Mouse (Mus musculus) myocyte (in vitro differentiated cells): ENCODE data around the gene Dgkd. TPM values are rescaled to one million over a fixed set of nuclear protein-coding genes. Genes with fewer than 3 reads are reported as not detected.

Experiments
- H3K27me3 ChIP-seq: one replicate; pipeline ENCODE4 v1.6.1; 2011; ENCODE audit not compliant: control insufficient read depth, insufficient read depth, insufficient read length
- H3K36me3 ChIP-seq: one replicate; pipeline ENCODE4 v1.6.1; 2011; ENCODE audit not compliant: control insufficient read depth, insufficient read depth
- H3K4me2 ChIP-seq: one replicate; pipeline ENCODE4 v1.6.1; 2011; ENCODE audit warnings: low read depth, control low read depth
- H3K4me3 ChIP-seq: one replicate; pipeline ENCODE4 v1.5.1; 2011; ENCODE audit warnings: mild to moderate bottlenecking, control low read depth, moderate library complexity
- H3K79me2 ChIP-seq: one replicate; pipeline ENCODE4 v1.6.1; 2011; ENCODE audit not compliant: control insufficient read depth, insufficient read depth
- H3ac ChIP-seq: one replicate; pipeline ENCODE4 v1.6.1; 2011; ENCODE audit not compliant: control insufficient read depth, insufficient read length
- CEBPB ChIP-seq: IDR thresholded peaks from 2 replicates; pipeline ENCODE4 v1.6.1; 2011; ENCODE audit warnings: mild to moderate bottlenecking, moderate library complexity; ENCODE audit not compliant: poor library complexity, insufficient read depth, severe bottlenecking
- E2F4 ChIP-seq: IDR thresholded peaks from one replicate; pipeline ENCODE4 v1.6.1; 2011; ENCODE audit warnings: mild to moderate bottlenecking, control low read depth, moderate library complexity; ENCODE audit not compliant: insufficient read depth
- MAX ChIP-seq: IDR thresholded peaks from one replicate; pipeline ENCODE4 v1.6.1; 2011; ENCODE audit warnings: low read depth, mild to moderate bottlenecking, control low read depth
- MYOD1 ChIP-seq, 3 experiments: IDR thresholded peaks; one replicate each; pipeline ENCODE4 v1.6.1; 2011; ENCODE audit warnings: control low read depth in 2 of 3, low read depth in 2 of 3, mild to moderate bottlenecking in 2 of 3, moderate library complexity in 1 of 3; ENCODE audit not compliant: insufficient read length in 2 of 3, control insufficient read depth in 1 of 3
- MYOG ChIP-seq, 3 experiments: IDR thresholded peaks; one replicate each; pipeline ENCODE4 v1.6.1; 2011; ENCODE audit warnings: control low read depth in 2 of 3, low read depth in 2 of 3, mild to moderate bottlenecking in 2 of 3; ENCODE audit not compliant: insufficient read length in 2 of 3, control insufficient read depth in 1 of 3, insufficient read depth in 1 of 3
- POLR2A ChIP-seq: IDR thresholded peaks from one replicate; pipeline ENCODE4 v1.6.1; 2011; ENCODE audit warnings: low read depth, mild to moderate bottlenecking, control low read depth, moderate library complexity; ENCODE audit not compliant: insufficient read length
- POLR2AphosphoS2 ChIP-seq: IDR thresholded peaks from one replicate; pipeline ENCODE4 v1.6.1; 2011; ENCODE audit warnings: low read depth, control low read depth; ENCODE audit not compliant: insufficient read length
- REST ChIP-seq: IDR thresholded peaks from one replicate; pipeline ENCODE4 v1.6.1; 2011; ENCODE audit warnings: mild to moderate bottlenecking, control low read depth, moderate library complexity; ENCODE audit not compliant: insufficient read depth, insufficient read length
- SRF ChIP-seq: IDR thresholded peaks from one replicate; pipeline ENCODE4 v1.6.1; 2011; ENCODE audit warnings: low read depth; ENCODE audit not compliant: control insufficient read depth, insufficient read length
- TCF12 ChIP-seq: IDR thresholded peaks from one replicate; pipeline ENCODE4 v1.6.1; 2011; ENCODE audit warnings: mild to moderate bottlenecking, control low read depth; ENCODE audit not compliant: poor library complexity, insufficient read depth, severe bottlenecking
- TCF3 ChIP-seq: IDR thresholded peaks from one replicate; pipeline ENCODE4 v1.6.1; 2011; ENCODE audit warnings: low read depth, control low read depth; ENCODE audit not compliant: insufficient read length
- USF1 ChIP-seq: IDR thresholded peaks from one replicate; pipeline ENCODE4 v1.6.1; 2011; ENCODE audit warnings: low read depth, mild to moderate bottlenecking, control low read depth, moderate library complexity
- polyA plus RNA-seq: library from polyadenylated mRNA; unstranded; fragments of >200 nt; fragmentation: generic; extraction: Trizol; gene quantifications from one replicate; pipeline ENCODE4 v1.2.1, GENCODE M21; 2012; ENCODE audit warnings: missing spikeins

Gene Dgkd
- polyA plus RNA-seq, 1 experiment = 59.3 TPM

DNA sequence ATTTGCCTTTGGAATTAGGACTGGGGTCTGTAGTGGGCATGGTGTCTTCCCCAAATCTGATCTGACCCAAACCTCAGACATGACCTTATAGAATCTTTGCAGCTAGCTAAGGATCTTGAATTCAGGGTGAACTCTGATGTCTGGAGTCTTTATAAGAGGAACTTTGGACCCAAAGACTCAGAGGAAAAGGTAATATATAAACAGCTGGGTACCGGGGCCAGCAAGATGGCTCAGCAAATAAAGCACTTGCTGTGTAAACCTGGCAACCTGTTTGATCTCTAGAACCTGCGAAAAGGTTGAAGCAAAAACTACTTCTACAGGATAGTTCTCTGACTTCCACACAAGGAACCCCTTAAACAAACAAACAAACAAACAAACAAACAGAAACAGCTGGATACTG, 5.4 kb downstream of the Dgkd start:
- TF ChIP-seq REST (no peak), POLR2A (no peak), TCF3 (no peak), SRF (no peak), USF1 (no peak), TCF12 (no peak), MYOG (IDR thresholded peaks at IDR 0.05; ENCODE audit: control insufficient read depth in 1 of 3, insufficient read depth in 1 of 3, insufficient read length in 2 of 3, low read depth in 2 of 3) (no peak), MAX (no peak), POLR2AphosphoS2 (no peak), E2F4 (no peak), MYOD1 (IDR thresholded peaks at IDR 0.05; ENCODE audit: control insufficient read depth in 1 of 3, insufficient read length in 2 of 3, low read depth in 2 of 3) (no peak), CEBPB (no peak)
- Histone ChIP-seq H3K79me2 (peaks cover 95% of the 10 kb centered on the region), H3K4me3 (no peak overlapping the region), H3ac (no peak overlapping the region), H3K4me2 (no peak overlapping the region), H3K36me3 (no peaks in the 10 kb centered on the region), H3K27me3 (no peaks in the 10 kb centered on the region)

DNA sequence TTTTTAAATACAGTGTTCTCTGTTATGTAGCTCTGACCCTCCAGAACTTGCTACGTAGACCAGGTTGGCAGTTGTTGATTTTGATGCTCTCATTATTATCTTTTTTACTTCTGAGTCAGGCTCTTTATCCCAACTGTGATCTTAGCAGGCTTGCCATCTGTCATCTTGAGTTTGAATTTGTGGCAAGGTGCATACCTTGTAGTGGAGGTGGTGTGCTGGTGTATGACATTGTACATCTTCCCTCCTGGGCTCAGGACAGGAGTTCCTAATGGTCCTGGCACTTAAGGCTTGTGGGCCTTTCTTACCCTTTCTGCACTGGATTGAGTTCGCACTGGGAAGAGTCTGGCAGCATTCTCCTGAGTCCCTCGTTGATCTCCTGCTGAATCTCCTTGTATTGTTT, 10.5 kb downstream of the Dgkd start:
- Histone ChIP-seq H3K27me3 (no peaks in the 10 kb centered on the region), H3ac (no peak overlapping the region), H3K79me2 (peaks cover 96% of the 10 kb centered on the region), H3K4me3 (no peak overlapping the region), H3K36me3 (peaks cover under 1% of the 10 kb centered on the region), H3K4me2 (no peak overlapping the region)
- TF ChIP-seq POLR2AphosphoS2 (no peak), E2F4 (no peak), POLR2A (no peak), MYOD1 (IDR thresholded peaks at IDR 0.05; ENCODE audit: control insufficient read depth in 1 of 3, insufficient read length in 2 of 3, low read depth in 2 of 3) (no peak), CEBPB (no peak), USF1 (no peak), TCF12 (no peak), SRF (no peak), MAX (no peak), MYOG (IDR thresholded peaks at IDR 0.05; ENCODE audit: control insufficient read depth in 1 of 3, insufficient read depth in 1 of 3, insufficient read length in 2 of 3, low read depth in 2 of 3) (no peak)

DNA sequence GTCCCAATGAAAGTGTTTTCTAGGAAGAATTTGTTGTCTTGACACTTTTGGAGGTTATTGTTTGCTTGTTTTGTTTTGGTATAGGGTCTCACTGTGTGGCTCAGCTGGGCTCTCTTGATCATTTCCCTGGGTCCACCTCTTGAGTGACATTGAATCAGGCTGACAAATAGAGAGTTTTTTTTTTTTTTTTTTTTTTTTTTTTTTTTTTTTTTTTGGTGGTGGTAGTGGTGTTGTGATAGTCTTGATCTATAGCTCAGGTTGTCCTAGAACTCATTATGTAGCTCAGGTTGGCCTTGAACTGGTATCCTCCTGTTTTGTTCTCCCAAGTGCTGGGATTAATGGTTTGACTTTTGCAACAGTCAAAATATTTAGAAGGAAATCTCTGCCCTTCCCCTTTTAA, 11.8 kb downstream of the Dgkd start:
- Histone ChIP-seq H3ac (no peak overlapping the region), H3K36me3 (peaks cover 4% of the 10 kb centered on the region), H3K27me3 (no peaks in the 10 kb centered on the region), H3K79me2 (peaks cover 96% of the 10 kb centered on the region), H3K4me3 (no peak overlapping the region), H3K4me2 (no peak overlapping the region)
- no peak for TF ChIP-seq POLR2AphosphoS2
- no peak for TF ChIP-seq SRF
- TF ChIP-seq E2F4 = no peak
- no peak for TF ChIP-seq USF1
- no peak for TF ChIP-seq REST
- TF ChIP-seq CEBPB = no peak
- TF ChIP-seq TCF12 = no peak
- no peak for TF ChIP-seq TCF3
- TF ChIP-seq MYOG (IDR thresholded peaks at IDR 0.05; ENCODE audit: control insufficient read depth in 1 of 3, insufficient read depth in 1 of 3, insufficient read length in 2 of 3, low read depth in 2 of 3) = no peak
- no peak for TF ChIP-seq POLR2A
- no peak for TF ChIP-seq MAX

DNA sequence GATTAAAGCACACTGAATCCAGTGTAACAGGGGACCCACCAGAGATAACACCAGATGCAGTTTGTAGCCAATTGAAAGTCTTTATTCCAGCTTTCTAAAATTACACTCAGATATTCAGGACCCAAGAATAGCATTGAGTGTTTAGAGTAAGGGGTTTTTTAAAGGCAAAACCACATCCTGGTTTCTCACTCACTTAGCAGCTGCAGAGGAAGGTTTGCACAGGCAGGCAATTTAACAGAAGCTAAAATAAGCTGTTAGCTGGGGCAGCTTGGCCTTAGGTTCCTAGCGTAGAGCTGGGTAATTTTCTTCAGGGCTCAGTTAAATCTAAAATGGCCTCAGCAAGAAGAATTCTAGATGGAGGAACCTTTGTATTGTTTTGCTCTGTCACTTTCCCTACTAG, 13.6 kb downstream of the Dgkd start:
- Histone ChIP-seq H3K27me3 (no peaks in the 10 kb centered on the region), H3K4me2 (peak overlapping the region; percentile 42), H3K79me2 (peaks cover 95% of the 10 kb centered on the region), H3K4me3 (no peak overlapping the region), H3ac (no peak overlapping the region), H3K36me3 (peaks cover 4% of the 10 kb centered on the region)
- TF ChIP-seq MYOD1 (IDR thresholded peaks at IDR 0.05; ENCODE audit: control insufficient read depth in 1 of 3, insufficient read length in 2 of 3, low read depth in 2 of 3) = peak in 2 of 3 experiments; percentile 29 to 48
- no peak for TF ChIP-seq USF1
- TF ChIP-seq MYOG (IDR thresholded peaks at IDR 0.05; ENCODE audit: control insufficient read depth in 1 of 3, insufficient read depth in 1 of 3, insufficient read length in 2 of 3, low read depth in 2 of 3) = peak in 1 of 3 experiments; percentile 80

DNA sequence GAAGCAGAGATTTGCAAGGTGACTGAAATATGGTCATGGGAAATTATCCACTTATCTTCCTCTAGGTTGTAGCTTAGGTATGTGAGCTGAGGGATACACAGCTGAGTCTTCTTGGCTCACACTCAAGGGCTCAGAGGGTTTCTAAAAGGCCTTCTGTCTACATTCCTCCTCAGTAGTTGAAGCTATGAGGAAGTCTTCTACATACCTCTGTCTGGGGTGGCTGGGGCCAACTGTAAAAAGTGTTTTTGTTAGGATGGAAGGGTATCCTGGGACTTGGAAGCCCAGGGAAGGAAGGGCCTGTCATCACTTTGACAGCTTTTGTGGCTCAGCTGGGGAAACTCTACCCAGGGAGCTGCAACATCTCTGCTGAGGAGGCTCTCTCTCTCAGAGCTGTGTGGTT, 18.5 kb downstream of the Dgkd start:
- H3ac ChIP-seq = no peak overlapping the region
- H3K79me2 ChIP-seq = peaks cover 93% of the 10 kb centered on the region
- H3K4me3 ChIP-seq = no peak overlapping the region
- peak overlapping the region; percentile 6 for H3K4me2 ChIP-seq
- H3K27me3 ChIP-seq = no peaks in the 10 kb centered on the region
- H3K36me3 ChIP-seq = peaks cover 4% of the 10 kb centered on the region
- no peak for TF ChIP-seq MYOD1 (IDR thresholded peaks at IDR 0.05; ENCODE audit: control insufficient read depth in 1 of 3, insufficient read length in 2 of 3, low read depth in 2 of 3)
- TF ChIP-seq TCF12 = no peak
- TF ChIP-seq TCF3 = no peak
- no peak for TF ChIP-seq MAX
- no peak for TF ChIP-seq USF1
